Mouse (Mus musculus) liver, embryonic 14.5 days (tissue): ENCODE measurements around the gene Ifitm6. TPM values are rescaled to one million over a fixed set of nuclear protein-coding genes. Genes with fewer than 3 reads are reported as not detected.

Source experiments
- ATAC-seq: fragments of 200-750 bp; cut with Nextera tagmentation; 2 replicates; pipeline ENCODE4 v1.8.0; 2017; ENCODE audit warnings: moderate number of reproducible peaks, mild to moderate bottlenecking, moderate library complexity; ENCODE audit not compliant: insufficient read depth
- DNase-seq, 3 experiments: peaks; one replicate each; pipeline ENCODE4 v3.0.0-alpha.2; 2012 to 2013; ENCODE audit warnings: low read depth in 3 of 3, low spot score in 3 of 3
- H3K27ac ChIP-seq: fragments of 300-500 bp; sonication (generic); 2 replicates; pipeline ENCODE4 v1.5.1; 2014; ENCODE audit warnings: moderate library complexity, mild to moderate bottlenecking, control low read depth, inconsistent platforms
- H3K27me3 ChIP-seq: fragments of 300-500 bp; sonication (generic); 2 replicates; pipeline ENCODE4 v1.6.1; 2014; ENCODE audit warnings: mild to moderate bottlenecking, low read length, moderate library complexity; ENCODE audit not compliant: control insufficient read depth, insufficient read depth
- H3K36me3 ChIP-seq: fragments of 300-500 bp; sonication (generic); replicated peaks from 2 replicates; pipeline ENCODE4 v1.6.1; 2014; ENCODE audit warnings: low read depth; ENCODE audit not compliant: control insufficient read depth, insufficient read depth
- H3K4me1 ChIP-seq, 2 experiments: fragments of 200-500 bp in 1 of 2; fragments of 300-500 bp in 1 of 2; sonication (generic) in 1 of 2; replicated peaks; 2 replicates each; pipeline ENCODE4 v1.6.1; 2012 to 2014; ENCODE audit warnings: antibody characterized with exemption in 1 of 2, inconsistent platforms in 1 of 2, low read length in 1 of 2; ENCODE audit not compliant: control insufficient read depth in 2 of 2, insufficient read depth in 2 of 2
- H3K4me2 ChIP-seq: fragments of 300-500 bp; sonication (generic); 2 replicates; pipeline ENCODE4 v1.6.1; 2014; ENCODE audit warnings: low read depth, mild to moderate bottlenecking, control low read depth, moderate library complexity
- H3K4me3 ChIP-seq, 2 experiments: fragments of 200-500 bp in 1 of 2; fragments of 300-500 bp in 1 of 2; sonication (generic) in 1 of 2; 2 replicates each; pipeline ENCODE4 v1.5.1; 2012 to 2014; ENCODE audit warnings: low read depth in 2 of 2, low read length in 2 of 2, mild to moderate bottlenecking in 2 of 2, control low read depth in 1 of 2, inconsistent platforms in 1 of 2, moderate library complexity in 1 of 2; ENCODE audit not compliant: insufficient read depth in 1 of 2
- H3K9ac ChIP-seq: fragments of 300-500 bp; sonication (generic); replicated peaks from 2 replicates; pipeline ENCODE4 v1.6.1; 2014; ENCODE audit warnings: mild to moderate bottlenecking, control low read depth, moderate library complexity
- H3K9me3 ChIP-seq: fragments of 300-500 bp; sonication (generic); 2 replicates; pipeline ENCODE4 v1.6.1; 2016; ENCODE audit warnings: low read length, mixed read lengths; ENCODE audit not compliant: control insufficient read depth
- CTCF ChIP-seq: IDR thresholded peaks from 2 replicates; pipeline ENCODE4 v1.5.1; 2016; ENCODE audit warnings: antibody characterized with exemption, low read depth, control low read depth
- EP300 ChIP-seq: IDR thresholded peaks from 2 replicates; pipeline ENCODE4 v1.6.1; 2016; ENCODE audit warnings: antibody characterized with exemption, low read depth
- WGBS: fragments of 180-500 bp; shearing (Covaris S2); extraction: QIAGEN DNeasy Blood & Tissue Kit; methylation state at CpG from one replicate; pipeline ENCODE4 v1.1.7; 2014; ENCODE audit not compliant: insufficient replicate concordance; 5-methylcytosine and 5-hydroxymethylcytosine counted together
- polyA plus RNA-seq, 2 experiments: library from polyadenylated mRNA; depleted of rRNA in 1 of 2; stranded (reverse) in 1 of 2; unstranded in 1 of 2; fragments of >200 nt; fragmentation: Nextera tagmentation in 1 of 2; extraction: Ambion mirVana in 1 of 2; gene quantifications; 2 replicates each; pipeline versions ENCODE4 v1.2.1 to v1.2.3; 2012 to 2014

Gene Ifitm6
- polyA plus RNA-seq, 2 experiments, result 9.2 to 9.6 TPM

DNA sequence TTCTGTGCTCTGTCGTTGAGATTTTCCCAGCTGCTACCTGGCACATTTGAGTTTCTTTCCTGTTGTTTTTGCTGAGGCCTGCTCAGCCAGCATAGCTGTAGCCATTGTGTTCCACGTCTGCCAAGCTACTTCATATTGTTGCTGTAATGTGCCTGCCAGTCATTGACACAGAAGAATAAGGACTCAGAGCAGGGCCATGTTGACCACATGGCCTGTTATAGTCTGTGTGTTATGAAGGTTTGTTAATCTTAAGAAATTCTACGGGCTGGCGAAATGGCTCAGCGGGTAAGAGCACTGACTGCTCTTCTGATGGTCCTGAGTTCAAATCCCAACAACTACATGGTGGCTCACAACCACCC lies 9.0 kb upstream of the Ifitm6 start:
- H3K27ac ChIP-seq, result no peak overlapping the region
- H3K4me1 ChIP-seq, result peaks cover 0 to 4% of the 10 kb centered on the region in 2 experiments; a peak in 1 of 4 replicates

DNA sequence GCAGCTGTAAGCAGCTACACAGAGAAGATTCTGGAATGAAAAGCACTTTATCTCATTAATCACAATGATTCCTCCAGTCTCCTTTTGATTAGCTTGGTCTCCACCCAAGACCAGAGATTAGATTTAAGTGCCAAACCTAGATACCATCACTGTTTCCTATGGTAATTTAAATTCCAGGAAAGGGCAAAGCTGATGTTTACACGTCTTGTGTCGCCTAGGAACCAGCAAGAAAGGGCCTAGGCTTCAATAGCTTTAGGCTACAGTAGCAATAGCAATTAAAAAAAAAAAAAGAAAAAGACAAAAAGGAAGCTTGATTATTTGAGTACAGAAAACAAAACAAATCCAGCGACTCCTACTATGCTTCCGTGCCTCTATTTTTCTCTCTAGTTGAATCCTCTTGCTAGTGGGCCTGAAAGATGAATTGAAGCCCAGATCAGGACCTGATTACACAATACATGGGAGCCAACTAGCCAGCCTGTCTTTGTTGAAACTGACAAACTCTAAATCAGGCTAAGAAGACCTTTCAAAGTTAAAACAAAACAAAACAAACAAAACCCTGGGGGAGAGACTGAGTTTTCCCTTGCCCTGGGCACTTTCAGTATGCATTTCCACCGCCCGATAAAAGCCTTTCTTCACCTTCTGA lies 8.5 kb upstream of the Ifitm6 start:
- Histone ChIP-seq H3K27me3 (no peaks in the 10 kb centered on the region), H3K4me1 (peaks cover 0 to 4% of the 10 kb centered on the region in 2 experiments; a peak in 1 of 4 replicates), H3K36me3 (no peaks in the 10 kb centered on the region), H3K4me2 (no peak overlapping the region), H3K9me3 (no peaks in the 10 kb centered on the region), H3K27ac (no peak overlapping the region), H3K9ac (no peak overlapping the region), H3K4me3 (no peak overlapping the region)
- WGBS, result 69% methylated on average over 6 of the region's 6 CpGs
- no peak for DNase-seq
- no peak for ATAC-seq
- TF ChIP-seq EP300 (no peak), CTCF (no peak)

More for the DNA sequence above, 9.0 kb upstream of the Ifitm6 start:
- TF ChIP-seq EP300 (no peak), CTCF (no peak)
- H3K9me3 ChIP-seq, result no peaks in the 10 kb centered on the region
- WGBS, result 56% methylated on average over 5 of the region's 5 CpGs
- no peaks in the 10 kb centered on the region for H3K27me3 ChIP-seq
- H3K9ac ChIP-seq, result no peak overlapping the region
- H3K36me3 ChIP-seq, result no peaks in the 10 kb centered on the region
- ATAC-seq, result no peak
- DNase-seq, result no peak
- H3K4me3 ChIP-seq, result no peak overlapping the region
- H3K4me2 ChIP-seq, result no peak overlapping the region

DNA sequence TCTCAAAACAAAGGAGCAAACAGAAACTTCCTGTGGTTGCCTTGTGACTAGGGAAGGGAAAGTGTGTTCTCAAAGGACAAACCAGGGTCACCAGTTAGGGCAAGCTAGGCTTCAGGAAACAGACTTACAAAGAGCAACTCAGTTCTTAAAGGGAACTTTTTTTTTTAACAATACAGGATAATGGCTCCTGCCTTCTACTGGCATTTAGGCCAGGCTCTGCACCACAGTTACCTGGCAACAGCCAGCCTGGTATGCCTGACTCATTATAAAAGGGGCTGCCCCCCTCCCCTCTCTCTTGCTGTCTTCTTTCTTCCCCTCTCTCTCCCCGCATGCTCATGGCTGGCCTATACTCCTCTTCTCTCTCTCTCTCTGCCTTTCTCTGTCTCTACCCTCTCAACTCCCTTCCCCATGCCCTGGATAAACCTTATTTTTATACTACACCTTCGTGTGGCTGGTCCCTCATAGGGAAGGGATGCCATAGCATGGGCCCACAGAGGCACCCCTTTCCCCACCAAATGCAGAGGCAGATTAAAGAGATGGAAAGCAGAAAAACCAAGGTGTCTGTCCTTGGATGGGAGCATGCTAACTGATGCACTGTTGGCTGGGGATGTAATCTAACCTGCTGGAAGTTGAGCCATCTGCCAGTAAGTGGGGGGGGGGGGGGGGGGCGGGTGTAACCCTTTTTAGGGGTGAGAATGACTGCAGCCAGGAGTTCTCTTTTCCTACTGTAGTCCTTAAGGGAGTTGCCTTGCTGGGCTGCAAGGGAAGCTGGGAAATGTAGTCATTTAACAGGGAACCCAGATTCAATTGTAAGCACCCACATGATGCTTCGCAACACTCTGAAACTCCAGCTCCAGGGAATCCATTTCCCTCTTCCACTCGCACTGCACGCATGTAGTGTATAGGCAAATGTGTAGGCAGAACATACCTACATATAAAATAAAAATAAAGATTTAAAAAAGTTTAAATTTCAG lies 7.4 kb upstream of the Ifitm6 start:
- Histone ChIP-seq H3K4me3 (no peak overlapping the region), H3K36me3 (no peaks in the 10 kb centered on the region), H3K4me2 (no peak overlapping the region), H3K9ac (no peak overlapping the region), H3K4me1 (peaks cover 0 to 4% of the 10 kb centered on the region in 2 experiments; a peak in 1 of 4 replicates), H3K9me3 (no peaks in the 10 kb centered on the region), H3K27ac (no peak overlapping the region), H3K27me3 (no peaks in the 10 kb centered on the region)
- TF ChIP-seq CTCF (no peak), EP300 (no peak)
- WGBS, result 54% methylated on average over 6 of the region's 6 CpGs
- DNase-seq (no peak), ATAC-seq (no peak)

DNA sequence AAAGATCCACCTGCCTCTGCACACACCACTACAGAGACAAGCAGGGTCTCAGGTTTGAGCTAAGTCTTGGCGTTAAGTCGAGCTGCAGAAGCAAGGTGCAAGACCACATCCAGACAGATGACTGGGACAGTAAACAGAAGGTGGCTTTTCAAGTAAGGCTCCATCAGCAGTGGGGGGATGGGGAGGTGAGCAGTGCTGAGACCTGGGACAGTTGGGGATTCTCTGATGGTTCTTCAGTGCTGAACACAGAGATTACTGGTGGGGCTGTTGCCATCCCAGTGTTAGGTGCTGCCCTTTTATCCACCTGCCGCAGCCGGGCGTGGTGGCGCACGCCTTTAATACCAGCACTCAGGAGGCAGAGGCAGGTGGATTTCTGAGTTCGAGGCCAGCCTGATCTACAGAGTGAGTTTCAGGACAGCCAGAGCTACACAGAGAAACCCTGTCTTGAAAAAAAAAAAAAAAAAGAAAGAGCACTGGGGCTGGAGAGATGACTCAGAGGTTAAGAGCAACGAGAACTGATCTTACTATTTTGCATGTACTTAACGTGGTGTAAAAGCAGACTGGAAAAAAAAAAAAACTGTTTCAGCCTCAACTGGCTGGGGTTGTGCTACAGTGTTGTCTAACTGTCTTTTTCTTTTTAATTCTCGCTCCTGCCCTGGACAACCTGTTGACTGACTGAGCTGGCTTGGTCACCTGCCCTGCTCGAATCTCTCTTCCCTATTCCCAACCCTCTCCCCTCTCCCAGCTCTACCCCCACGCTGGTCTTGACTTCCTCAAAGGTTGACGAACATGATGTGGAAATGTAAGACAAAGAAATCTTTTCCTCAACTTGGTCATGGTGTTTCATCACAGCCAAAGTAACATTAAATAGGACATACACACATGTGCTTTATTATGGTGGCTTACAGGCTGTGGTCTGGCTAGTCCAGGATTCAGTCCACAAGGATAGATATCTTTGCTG lies 4.0 kb upstream of the Ifitm6 start:
- 56% methylated on average over 14 of the region's 14 CpGs for WGBS
- H3K9ac ChIP-seq, result no peak overlapping the region
- H3K9me3 ChIP-seq, result no peaks in the 10 kb centered on the region
- DNase-seq (no peak), ATAC-seq (no peak)
- no peak overlapping the region for H3K27ac ChIP-seq
- H3K36me3 ChIP-seq, result no peaks in the 10 kb centered on the region
- H3K4me1 ChIP-seq, result peaks cover 0 to 4% of the 10 kb centered on the region in 2 experiments; a peak in 1 of 4 replicates
- TF ChIP-seq EP300, result no peak
- TF ChIP-seq CTCF, result no peak
- H3K4me3 ChIP-seq, result no peak overlapping the region
- no peak overlapping the region for H3K4me2 ChIP-seq
- H3K27me3 ChIP-seq, result no peaks in the 10 kb centered on the region
